Mouse (Mus musculus) midbrain, embryonic 10.5 days (tissue): ENCODE data around the gene Zfp446. TPM values are rescaled to one million over a fixed set of nuclear protein-coding genes. Genes with fewer than 3 reads are reported as not detected.

Experiments used
- DNase-seq: peaks from one replicate; pipeline ENCODE4 v3.0.0-alpha.2; 2017; ENCODE audit warnings: low spot score
- H3K27ac ChIP-seq: fragments of 300-500 bp; sonication (generic); replicated peaks from 2 replicates; pipeline ENCODE4 v1.5.1; 2016; ENCODE audit warnings: mild to moderate bottlenecking
- H3K27me3 ChIP-seq: fragments of 300-500 bp; sonication (generic); 2 replicates; pipeline ENCODE4 v1.6.1; 2016; ENCODE audit warnings: low read depth, mild to moderate bottlenecking; ENCODE audit not compliant: poor library complexity, severe bottlenecking
- H3K36me3 ChIP-seq: fragments of 300-500 bp; sonication (generic); 2 replicates; pipeline ENCODE4 v1.6.1; 2016; ENCODE audit warnings: mild to moderate bottlenecking, moderate library complexity
- H3K4me1 ChIP-seq: fragments of 300-500 bp; sonication (generic); 2 replicates; pipeline ENCODE4 v1.6.1; 2016
- H3K4me3 ChIP-seq: fragments of 300-500 bp; sonication (generic); 2 replicates; pipeline ENCODE4 v1.5.1; 2016; ENCODE audit warnings: mild to moderate bottlenecking, moderate library complexity
- H3K9me3 ChIP-seq: fragments of 300-500 bp; sonication (generic); replicated peaks from 2 replicates; pipeline ENCODE4 v1.6.1; 2016; ENCODE audit warnings: mild to moderate bottlenecking
- WGBS: fragments of 180-500 bp; shearing (Covaris S2); methylation state at CpG from one replicate; pipeline ENCODE4 v1.1.7; 2016; 5-methylcytosine and 5-hydroxymethylcytosine counted together
- polyA plus RNA-seq: library from polyadenylated mRNA; unstranded; fragments of >200 nt; fragmentation: Nextera tagmentation; extraction: Ambion mirVana; gene quantifications from 2 replicates; pipeline ENCODE4 v1.2.1, GENCODE M21; 2016

The Zfp446 gene
- polyA plus RNA-seq, 1 experiment from 2014 or later = 18.0 TPM

GRCm38 (mm10) chr7:12995862-12996261 is 18.2 kb downstream of the Zfp446 start:
- Histone ChIP-seq H3K4me3 (no peak overlapping the region), H3K4me1 (no peaks in the 10 kb centered on the region), H3K27ac (no peak overlapping the region), H3K27me3 (no peaks in the 10 kb centered on the region), H3K36me3 (no peaks in the 10 kb centered on the region), H3K9me3 (no peaks in the 10 kb centered on the region)
- DNase-seq = no peak

GRCm38 (mm10) chr7:12997230-12997629 is 19.6 kb downstream of the Zfp446 start:
- Histone ChIP-seq H3K4me3 (no peak overlapping the region), H3K4me1 (no peaks in the 10 kb centered on the region), H3K9me3 (no peaks in the 10 kb centered on the region), H3K36me3 (no peaks in the 10 kb centered on the region), H3K27ac (no peak overlapping the region), H3K27me3 (no peaks in the 10 kb centered on the region)
- DNase-seq = no peak
- 76% methylated on average over 5 of the region's 5 CpGs for WGBS

- no peaks in the 10 kb centered on the region for H3K27me3 ChIP-seq
- H3K4me3 ChIP-seq = no peak within 1 kb of the TSS
- H3K9me3 ChIP-seq = no peaks in the 10 kb centered on the region
- 81% methylated on average over 5 of the region's 5 CpGs for WGBS
- H3K27ac ChIP-seq = no peak within 1 kb of the TSS
- H3K36me3 ChIP-seq = no peaks in the 10 kb centered on the region
- DNase-seq = no peak
- H3K4me1 ChIP-seq = no peaks in the 10 kb centered on the region
Measured at GRCm38 (mm10) chr7:12998053-12998452, 20.4 kb downstream of the Zfp446 start, which contains the start of gene Slc27a5. Gene Slc27a5, minus strand, starts transcription at chr7:12998192.

- WGBS = 89% methylated on average over 3 of the region's 3 CpGs
- H3K27me3 ChIP-seq = no peaks in the 10 kb centered on the region
- H3K27ac ChIP-seq = no peak within 1 kb of the TSS
- no peaks in the 10 kb centered on the region for H3K9me3 ChIP-seq
- peaks cover 2% of the 10 kb centered on the region; the same call in 1 of the 2 replicates for H3K36me3 ChIP-seq
- no peak for DNase-seq
- H3K4me3 ChIP-seq = no peak within 1 kb of the TSS
- H3K4me1 ChIP-seq = no peaks in the 10 kb centered on the region
Measured at GRCm38 (mm10) chr7:12998851-12999250, 21.2 kb downstream of the Zfp446 start, which contains the start of gene Trim28. Gene Trim28, plus strand, starts transcription at chr7:12999114.

GRCm38 (mm10) chr7:13001584-13001983 is 23.9 kb downstream of the Zfp446 start:
- no peak overlapping the region for H3K4me3 ChIP-seq
- H3K4me1 ChIP-seq = no peaks in the 10 kb centered on the region
- peaks cover 27% of the 10 kb centered on the region for H3K36me3 ChIP-seq
- H3K27ac ChIP-seq = no peak overlapping the region
- no peaks in the 10 kb centered on the region for H3K9me3 ChIP-seq
- H3K27me3 ChIP-seq = peaks cover 2% of the 10 kb centered on the region; the same call in 1 of the 2 replicates
- WGBS = 78% methylated on average over 1 of the region's 1 CpGs
- DNase-seq = no peak

GRCm38 (mm10) chr7:13003380-13003779 is 25.7 kb downstream of the Zfp446 start:
- no peak for DNase-seq
- 72% methylated on average over 5 of the region's 5 CpGs for WGBS

GRCm38 (mm10) chr7:13006011-13006410 is 28.4 kb downstream of the Zfp446 start:
- H3K27me3 ChIP-seq = peaks cover 22% of the 10 kb centered on the region
- WGBS = 90% methylated on average over 17 of the region's 17 CpGs
- H3K4me1 ChIP-seq = peaks cover 34% of the 10 kb centered on the region
- DNase-seq = no peak
- H3K9me3 ChIP-seq = no peaks in the 10 kb centered on the region
- H3K36me3 ChIP-seq = peaks cover 43% of the 10 kb centered on the region
- no peak overlapping the region for H3K27ac ChIP-seq
- H3K4me3 ChIP-seq = no peak overlapping the region

More at GRCm38 (mm10) chr7:13003380-13003779, 25.7 kb downstream of the Zfp446 start:
- no peak overlapping the region for H3K27ac ChIP-seq
- H3K36me3 ChIP-seq = peaks cover 43% of the 10 kb centered on the region
- H3K9me3 ChIP-seq = no peaks in the 10 kb centered on the region
- H3K27me3 ChIP-seq = peaks cover 20% of the 10 kb centered on the region
- H3K4me3 ChIP-seq = no peak overlapping the region
- peaks cover 16% of the 10 kb centered on the region for H3K4me1 ChIP-seq

- H3K4me1 ChIP-seq = peaks cover 34% of the 10 kb centered on the region
- peaks cover 43% of the 10 kb centered on the region for H3K36me3 ChIP-seq
- 86% methylated on average over 10 of the region's 10 CpGs for WGBS
- no peak for DNase-seq
- peaks cover 22% of the 10 kb centered on the region for H3K27me3 ChIP-seq
- no peaks in the 10 kb centered on the region for H3K9me3 ChIP-seq
- H3K27ac ChIP-seq = no peak overlapping the region
- H3K4me3 ChIP-seq = no peak overlapping the region
Measured at GRCm38 (mm10) chr7:13006531-13006930, 28.9 kb downstream of the Zfp446 start.

- Histone ChIP-seq H3K4me1 (peaks cover 34% of the 10 kb centered on the region), H3K36me3 (peaks cover 43% of the 10 kb centered on the region), H3K9me3 (no peaks in the 10 kb centered on the region), H3K27ac (0 out of 2 replicates have a peak overlapping the region, but pooled peaks have one; percentile 9), H3K4me3 (peak overlapping the region; percentile 41), H3K27me3 (peaks cover 22% of the 10 kb centered on the region)
- 38% methylated on average over 57 of the region's 57 CpGs for WGBS
- DNase-seq = no peak
Measured at GRCm38 (mm10) chr7:13007341-13008092, 29.9 kb downstream of the Zfp446 start.

- H3K27ac ChIP-seq = peak overlapping the region; percentile 97
- DNase-seq = peak; percentile 98
- H3K9me3 ChIP-seq = no peaks in the 10 kb centered on the region
- peaks cover 36% of the 10 kb centered on the region for H3K36me3 ChIP-seq
- H3K27me3 ChIP-seq = peaks cover 22% of the 10 kb centered on the region
- peaks cover 34% of the 10 kb centered on the region for H3K4me1 ChIP-seq
- WGBS = under 1% methylated on average over 42 of the region's 42 CpGs
- peak overlapping the region; percentile 74 for H3K4me3 ChIP-seq
Measured at GRCm38 (mm10) chr7:13009143-13010004, 31.7 kb downstream of the Zfp446 start.

- Histone ChIP-seq H3K9me3 (no peaks in the 10 kb centered on the region), H3K4me1 (peaks cover 34% of the 10 kb centered on the region), H3K4me3 (peak within 1 kb of the TSS; percentile 74), H3K27me3 (peaks cover 22% of the 10 kb centered on the region), H3K27ac (peak within 1 kb of the TSS; percentile 97), H3K36me3 (peaks cover 28% of the 10 kb centered on the region)
- peak; percentile 41 for DNase-seq
- 17% methylated on average over 26 of the region's 26 CpGs for WGBS
Measured at GRCm38 (mm10) chr7:13010005-13010908, 32.6 kb downstream of the Zfp446 start, which contains the start of gene Zbtb45. Gene Zbtb45, minus strand, starts transcription at chr7:13010034.

- DNase-seq = no peak
- no peak overlapping the region for H3K27ac ChIP-seq
- peaks cover 21% of the 10 kb centered on the region for H3K4me1 ChIP-seq
- H3K36me3 ChIP-seq = no peaks in the 10 kb centered on the region
- no peaks in the 10 kb centered on the region for H3K9me3 ChIP-seq
- H3K4me3 ChIP-seq = no peak overlapping the region
- H3K27me3 ChIP-seq = no peaks in the 10 kb centered on the region
- 72% methylated on average over 4 of the region's 4 CpGs for WGBS
Measured at GRCm38 (mm10) chr7:13013671-13014070, 36.0 kb downstream of the Zfp446 start.
